8 mouse cellular contexts compared by ENCODE assay signal in the genomic region with DNA sequence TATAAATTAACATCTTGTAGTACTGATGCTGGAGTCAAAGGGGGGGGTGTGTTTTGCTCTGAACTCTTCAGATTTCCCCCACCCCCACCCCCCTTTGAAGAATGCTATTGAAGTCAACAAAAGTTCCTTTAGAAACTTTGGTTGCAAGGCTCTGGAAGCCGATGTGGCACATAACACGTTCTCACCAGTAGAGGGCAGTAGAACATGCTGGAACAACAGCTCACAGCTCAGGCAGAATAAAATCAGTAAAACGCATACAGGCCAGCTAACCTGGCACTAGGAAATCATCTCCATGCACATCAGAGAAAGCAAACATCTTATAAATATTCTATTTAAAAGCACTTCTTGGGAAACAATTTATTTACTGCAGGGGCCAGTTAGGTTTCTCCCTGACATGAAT. TPM values are rescaled to one million over a fixed set of nuclear protein-coding genes. Genes with fewer than 3 reads are reported as not detected.
DNase-seq lines count a peak whose midpoint lies in the region; ATAC-seq lines count a peak whose summit lies in the region.

No protein-coding gene starts in this region.

- no peak overlapping the region for H3K9ac ChIP-seq in neural tube, embryonic 15.5 days (replicated peaks)
- H3K9ac ChIP-seq in forebrain, embryonic 16.5 days (replicated peaks; ENCODE audit: low read depth, low read length), result no peak overlapping the region
- H3K9ac ChIP-seq in midbrain, embryonic 14.5 days (replicated peaks; ENCODE audit: low read length), result no peak overlapping the region

- DNase-seq in neural tube, embryonic 10.5 days (ENCODE audit: extremely low spot score, low spot score), result peak; percentile 74
- DNase-seq in cerebellum, adult 11-12 months, result peak; percentile 56
- DNase-seq in heart, postnatal 36 days, result peak; percentile 73 to 76
- peak; percentile 58 to 71 for DNase-seq in left cerebral cortex, postnatal 36 days (ENCODE audit: low spot score in 2 of 2)
- DNase-seq in midbrain, embryonic 14.5 days, result peak; percentile 95
- peak; percentile 72 for DNase-seq in splenic B cell, adult 2 months (ENCODE audit: low read depth, low spot score)

- H3K9me3 ChIP-seq in neural tube, embryonic 15.5 days (replicated peaks), result no peaks in the 10 kb centered on the region
- no peaks in the 10 kb centered on the region for H3K9me3 ChIP-seq in forebrain, embryonic 16.5 days (ENCODE audit: control insufficient read depth, low read length)
- no peaks in the 10 kb centered on the region for H3K9me3 ChIP-seq in midbrain, embryonic 14.5 days (ENCODE audit: control insufficient read depth, low read length)

- no peak overlapping the region; the same call in 1 of the 2 replicates for H3K27ac ChIP-seq in neural tube, embryonic 15.5 days (replicated peaks)
- no peak overlapping the region; the same call in 1 of the 2 replicates for H3K27ac ChIP-seq in forebrain, embryonic 16.5 days (ENCODE audit: low read length)
- no peak overlapping the region for H3K27ac ChIP-seq in midbrain, embryonic 14.5 days (replicated peaks; ENCODE audit: low read depth, low read length)

- no peak; the same call in 1 of the 2 replicates for ATAC-seq in neural tube, embryonic 15.5 days (ENCODE audit: low FRiP score)
- peak; percentile 81 for ATAC-seq in forebrain, embryonic 16.5 days
- no peak for ATAC-seq in midbrain, embryonic 14.5 days (ENCODE audit: low FRiP score, low TSS enrichment)

- no peak overlapping the region for H3K4me2 ChIP-seq in neural tube, embryonic 15.5 days
- H3K4me2 ChIP-seq in forebrain, embryonic 16.5 days (ENCODE audit: low read length), result no peak overlapping the region
- H3K4me2 ChIP-seq in midbrain, embryonic 14.5 days (ENCODE audit: low read length), result no peak overlapping the region

- peaks cover 6% of the 10 kb centered on the region; the same call in 1 of the 2 replicates for H3K36me3 ChIP-seq in neural tube, embryonic 15.5 days
- H3K36me3 ChIP-seq in forebrain, embryonic 16.5 days (ENCODE audit: control insufficient read depth, insufficient read depth), result no peaks in the 10 kb centered on the region
- H3K36me3 ChIP-seq in midbrain, embryonic 14.5 days (ENCODE audit: control insufficient read depth, insufficient read depth, low read length), result no peaks in the 10 kb centered on the region
- H3K36me3 ChIP-seq in splenic B cell, adult 2 months (ENCODE audit: control insufficient read depth, insufficient read depth, low read length, poor library complexity, severe bottlenecking), result peaks cover 7% of the 10 kb centered on the region

- whole genome bisulfite sequencing in neural tube, embryonic 15.5 days, result 0% methylated on average over 3 of the region's 3 CpGs
- 0% methylated on average over 3 of the region's 3 CpGs for WGBS in forebrain, embryonic 16.5 days
- WGBS in midbrain, embryonic 14.5 days, result under 1% methylated on average over 3 of the region's 3 CpGs

- intact Hi-C loops in heart, postnatal 36 days (cut with DNase I), result loop anchor here (1.0 to 2.0 kb wide), 3 partner anchors 50 to 155 kb away; a partner anchor contains a TSS
- intact Hi-C loops in left cerebral cortex, postnatal 36 days (cut with DNase I), result loop anchor here (2.0 to 10.0 kb wide), 3 partner anchors 156 to 1042 kb away; no protein-coding TSS in a partner anchor

- H3K4me3 ChIP-seq in neural tube, embryonic 15.5 days (replicated peaks), result no peak overlapping the region
- no peak overlapping the region for H3K4me3 ChIP-seq in forebrain, embryonic 16.5 days (replicated peaks; ENCODE audit: low read length)
- no peak overlapping the region for H3K4me3 ChIP-seq in midbrain, embryonic 14.5 days (replicated peaks; ENCODE audit: low read depth, low read length)

- peaks cover 44% of the 10 kb centered on the region for H3K27me3 ChIP-seq in neural tube, embryonic 15.5 days (replicated peaks)
- no peaks in the 10 kb centered on the region for H3K27me3 ChIP-seq in forebrain, embryonic 16.5 days (replicated peaks; ENCODE audit: control insufficient read depth, insufficient read depth, low read length)
- no peaks in the 10 kb centered on the region; the same call in 1 of the 2 replicates for H3K27me3 ChIP-seq in midbrain, embryonic 14.5 days (ENCODE audit: control insufficient read depth, insufficient read depth, low read length)
- no peaks in the 10 kb centered on the region for H3K27me3 ChIP-seq in splenic B cell, adult 2 months (ENCODE audit: control insufficient read depth, insufficient read depth, low read length, poor library complexity, severe bottlenecking)

- H3K4me1 ChIP-seq in neural tube, embryonic 15.5 days, result peaks cover 12% of the 10 kb centered on the region
- peaks cover 10% of the 10 kb centered on the region for H3K4me1 ChIP-seq in forebrain, embryonic 16.5 days (replicated peaks; ENCODE audit: control insufficient read depth, insufficient read depth, low read length)
- no peaks in the 10 kb centered on the region for H3K4me1 ChIP-seq in midbrain, embryonic 14.5 days (ENCODE audit: control insufficient read depth, insufficient read depth, low read length)

RNA-seq across cellular contexts. Expression of a gene that starts 50.5 kb away (rescaled TPM):
- polyA plus RNA-seq in neural tube, embryonic 15.5 days (2015; fragmentation: Nextera tagmentation; extraction: Ambion mirVana), result 3.8 and 5.5 TPM in 2 replicates
- 4.2 and 4.4 TPM in 2 replicates for polyA plus RNA-seq in forebrain, embryonic 16.5 days (2015; fragmentation: Nextera tagmentation; extraction: Ambion mirVana)
- 100 to 1,000 TPM; 286 to 292 TPM for total RNA-seq in heart, postnatal 36 days (2021)
- total RNA-seq in left cerebral cortex, postnatal 36 days (2021), result 10 to 100 TPM; 11.7 to 11.8 TPM
- polyA plus RNA-seq in midbrain, embryonic 14.5 days (2014; fragmentation: Nextera tagmentation; extraction: Ambion mirVana), result 3.8 and 6.6 TPM in 2 replicates
